Mouse (Mus musculus) limb, embryonic 10.5 days (tissue): ENCODE measurements around the gene Bola2. TPM values are rescaled to one million over a fixed set of nuclear protein-coding genes. Genes with fewer than 3 reads are reported as not detected.

ENCODE experiments used
- DNase-seq: peaks from one replicate; pipeline ENCODE4 v3.0.0-alpha.2; 2017; ENCODE audit warnings: low spot score
- H3K27ac ChIP-seq: fragments of 300-500 bp; sonication (generic); 2 replicates; pipeline ENCODE4 v1.5.1; 2016; ENCODE audit warnings: mild to moderate bottlenecking
- H3K27me3 ChIP-seq: fragments of 300-500 bp; sonication (generic); 2 replicates; pipeline ENCODE4 v1.6.1; 2016; ENCODE audit warnings: low read depth, mild to moderate bottlenecking; ENCODE audit not compliant: poor library complexity, severe bottlenecking
- H3K36me3 ChIP-seq: fragments of 300-500 bp; sonication (generic); 2 replicates; pipeline ENCODE4 v1.6.1; 2016; ENCODE audit warnings: mild to moderate bottlenecking, moderate library complexity
- H3K4me1 ChIP-seq: fragments of 300-500 bp; sonication (generic); 2 replicates; pipeline ENCODE4 v1.6.1; 2016
- H3K4me3 ChIP-seq: fragments of 300-500 bp; sonication (generic); 2 replicates; pipeline ENCODE4 v1.5.1; 2016; ENCODE audit warnings: mild to moderate bottlenecking, moderate library complexity
- H3K9me3 ChIP-seq: fragments of 300-500 bp; sonication (generic); replicated peaks from 2 replicates; pipeline ENCODE4 v1.6.1; 2016; ENCODE audit warnings: mild to moderate bottlenecking
- WGBS: fragments of 180-500 bp; shearing (Covaris S2); methylation state at CpG from one replicate; pipeline ENCODE4 v1.1.7; 2016; 5-methylcytosine and 5-hydroxymethylcytosine counted together
- polyA plus RNA-seq: library from polyadenylated mRNA; unstranded; fragments of >200 nt; fragmentation: Nextera tagmentation; extraction: Ambion mirVana; gene quantifications from 2 replicates; pipeline ENCODE4 v1.2.1, GENCODE M21; 2016

Gene Bola2
- polyA plus RNA-seq, result 177 and 237 TPM in 2 replicates

DNA sequence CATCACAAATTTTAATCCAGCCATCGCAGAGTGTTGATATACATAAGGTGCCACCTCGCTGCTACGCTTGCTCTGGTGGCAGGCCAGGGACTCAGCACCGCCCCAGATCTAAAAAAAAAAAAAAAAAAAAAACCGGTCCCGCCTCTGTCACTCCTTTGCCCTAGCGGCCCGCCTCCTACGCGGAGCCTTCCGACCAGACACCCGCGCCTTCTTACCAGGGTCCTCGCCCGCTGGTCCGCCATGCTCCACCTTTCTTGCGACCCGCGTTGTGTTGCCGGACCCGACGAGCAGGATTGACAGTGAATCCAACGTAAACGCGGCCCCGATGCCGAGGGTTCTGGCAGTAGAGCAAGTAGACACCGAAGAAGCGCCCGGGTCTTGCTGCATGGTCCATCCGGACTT, at the start of gene Bola2:
Gene Bola2, plus strand, starts transcription at position 192 of the 402 bp plus-strand sequence.
- no peak for DNase-seq
- H3K27me3 ChIP-seq, result no peaks in the 10 kb centered on the region
- under 1% methylated on average over 31 of the region's 31 CpGs for WGBS
- H3K27ac ChIP-seq, result peak within 1 kb of the TSS; percentile 95
- peaks cover 23% of the 10 kb centered on the region for H3K4me1 ChIP-seq
- H3K4me3 ChIP-seq, result peak within 1 kb of the TSS; percentile 89
- peaks cover 56% of the 10 kb centered on the region for H3K36me3 ChIP-seq
- no peaks in the 10 kb centered on the region for H3K9me3 ChIP-seq

- no peak overlapping the region for H3K4me3 ChIP-seq
- 57% methylated on average over 5 of the region's 5 CpGs for WGBS
These were observed 49.5 kb upstream of the Bola2 start for GRCm38 (mm10) chr7:126645708-126646107.

DNA sequence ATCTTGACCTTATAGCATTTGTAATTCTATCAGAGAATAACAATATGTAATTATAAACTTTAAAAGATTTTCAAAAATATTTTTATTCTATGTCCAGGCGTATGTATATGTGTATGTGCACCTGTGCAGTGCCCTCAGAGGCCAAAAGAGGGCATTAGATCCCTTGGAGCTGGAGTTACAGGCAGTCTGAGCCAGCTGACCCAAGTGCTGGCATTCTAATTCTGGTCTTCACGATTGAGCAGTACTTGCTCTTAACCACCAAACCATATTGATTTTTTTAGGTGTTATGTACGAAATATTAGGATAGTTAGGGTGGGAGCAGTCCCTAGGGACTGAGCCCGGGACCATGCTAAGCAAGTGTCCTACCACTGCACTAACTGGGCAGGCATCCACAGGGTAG, 46.7 kb upstream of the Bola2 start:
- H3K27me3 ChIP-seq, result no peaks in the 10 kb centered on the region
- peak overlapping the region; percentile 73 for H3K4me3 ChIP-seq
- DNase-seq, result no peak
- H3K27ac ChIP-seq, result no peak overlapping the region
- no peaks in the 10 kb centered on the region for H3K36me3 ChIP-seq
- H3K4me1 ChIP-seq, result peaks cover 23% of the 10 kb centered on the region
- WGBS, result 84% methylated on average over 4 of the region's 4 CpGs
- H3K9me3 ChIP-seq, result no peaks in the 10 kb centered on the region

More at GRCm38 (mm10) chr7:126645708-126646107, 49.5 kb upstream of the Bola2 start:
- Histone ChIP-seq H3K9me3 (no peaks in the 10 kb centered on the region), H3K27ac (no peak overlapping the region), H3K36me3 (no peaks in the 10 kb centered on the region), H3K4me1 (peaks cover 23% of the 10 kb centered on the region), H3K27me3 (no peaks in the 10 kb centered on the region)
- no peak for DNase-seq

- Histone ChIP-seq H3K4me3 (peak within 1 kb of the TSS; percentile 73), H3K27me3 (no peaks in the 10 kb centered on the region), H3K27ac (peak within 1 kb of the TSS; percentile 95), H3K4me1 (peaks cover 23% of the 10 kb centered on the region), H3K9me3 (no peaks in the 10 kb centered on the region), H3K36me3 (0 out of 2 replicates have a peak, but pooled peaks cover under 1% of the 10 kb centered on the region)
- peak; percentile 95 for DNase-seq
- WGBS, result 1% methylated on average over 57 of the region's 57 CpGs
These were observed 45.8 kb upstream of the Bola2 start, which contains the start of gene Sgf29 for GRCm38 (mm10) chr7:126649231-126650051. Gene Sgf29 (plus strand): TSS chr7:126649309.

DNA sequence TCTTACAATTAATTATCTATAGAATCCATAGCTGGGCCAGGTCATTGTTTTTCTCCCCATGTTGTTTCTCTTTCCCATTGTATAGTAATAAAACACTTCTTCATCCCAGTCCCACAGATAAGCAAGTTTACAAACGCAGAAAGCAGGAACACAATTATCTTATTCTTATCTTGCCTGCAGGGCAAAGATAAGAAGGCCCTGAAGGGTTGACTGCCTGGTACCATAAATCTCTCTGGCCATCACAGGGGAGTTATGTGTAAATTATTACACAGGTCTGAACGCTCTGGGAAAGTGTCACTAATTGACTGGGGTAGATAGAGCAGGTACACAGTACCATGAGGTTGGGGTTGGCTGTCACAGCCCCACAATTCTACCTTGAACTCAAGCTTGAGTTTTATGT, 44.3 kb upstream of the Bola2 start:
- Histone ChIP-seq H3K4me3 (no peak overlapping the region), H3K36me3 (peaks cover 2% of the 10 kb centered on the region; the same call in 1 of the 2 replicates), H3K27ac (no peak overlapping the region), H3K9me3 (no peaks in the 10 kb centered on the region), H3K4me1 (peaks cover 10% of the 10 kb centered on the region), H3K27me3 (no peaks in the 10 kb centered on the region)
- 69% methylated on average over 2 of the region's 2 CpGs for WGBS
- no peak for DNase-seq

GRCm38 (mm10) chr7:126653991-126654390, 41.2 kb upstream of the Bola2 start:
- no peaks in the 10 kb centered on the region for H3K27me3 ChIP-seq
- H3K36me3 ChIP-seq, result peaks cover 2% of the 10 kb centered on the region; the same call in 1 of the 2 replicates
- DNase-seq, result no peak
- peaks cover 10% of the 10 kb centered on the region for H3K4me1 ChIP-seq
- no peaks in the 10 kb centered on the region for H3K9me3 ChIP-seq
- WGBS, result 85% methylated on average over 2 of the region's 2 CpGs
- no peak overlapping the region for H3K4me3 ChIP-seq
- H3K27ac ChIP-seq, result no peak overlapping the region

GRCm38 (mm10) chr7:126655695-126656094, 39.5 kb upstream of the Bola2 start:
- Histone ChIP-seq H3K27ac (no peak overlapping the region), H3K4me3 (no peak overlapping the region), H3K27me3 (no peaks in the 10 kb centered on the region), H3K4me1 (no peaks in the 10 kb centered on the region), H3K9me3 (no peaks in the 10 kb centered on the region), H3K36me3 (peaks cover 2% of the 10 kb centered on the region; the same call in 1 of the 2 replicates)
- 89% methylated on average over 3 of the region's 3 CpGs for WGBS
- DNase-seq, result no peak

DNA sequence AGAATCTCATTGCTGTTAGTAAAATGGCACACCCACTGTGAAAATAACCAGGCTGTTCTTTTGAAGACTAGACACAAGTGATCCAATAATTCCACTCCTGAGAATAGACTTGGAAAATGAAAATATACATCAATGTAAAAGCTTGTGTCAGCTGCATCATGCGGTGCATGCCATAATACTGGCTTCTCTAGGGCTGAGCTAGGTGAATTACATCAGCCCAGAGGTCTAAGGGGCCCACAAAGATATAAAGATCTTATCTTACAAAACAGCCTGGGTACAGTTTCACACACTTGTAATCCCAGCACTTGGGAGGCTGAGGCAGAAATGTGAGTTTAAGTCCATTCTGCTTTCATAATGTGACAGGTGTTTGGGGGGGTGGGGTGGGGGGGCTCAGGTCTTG, 37.7 kb upstream of the Bola2 start:
- Histone ChIP-seq H3K27me3 (no peaks in the 10 kb centered on the region), H3K27ac (no peak overlapping the region), H3K4me3 (no peak overlapping the region), H3K4me1 (no peaks in the 10 kb centered on the region), H3K36me3 (peaks cover 13% of the 10 kb centered on the region), H3K9me3 (no peaks in the 10 kb centered on the region)
- no peak for DNase-seq
- WGBS, result 83% methylated on average over 1 of the region's 1 CpGs

DNA sequence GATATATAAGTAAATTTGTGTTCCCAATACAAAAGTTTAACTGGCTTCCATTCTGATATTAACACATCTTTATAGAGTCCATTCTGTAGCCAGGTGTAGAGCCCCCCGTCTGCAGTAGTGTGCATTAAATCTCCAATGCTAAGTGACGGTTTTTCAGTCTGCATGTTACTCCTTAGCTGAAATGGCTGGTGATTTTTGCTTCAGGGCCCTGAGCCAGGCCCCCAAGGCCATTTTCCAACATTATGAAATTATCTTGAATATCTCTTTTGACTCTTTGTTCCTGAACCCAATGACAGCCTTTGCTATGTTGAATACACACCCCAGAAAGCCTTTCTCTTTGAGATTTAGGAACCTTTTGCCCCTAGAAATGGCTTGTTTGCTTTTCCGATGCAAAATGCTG, 35.4 kb upstream of the Bola2 start:
- DNase-seq, result no peak
- WGBS, result 87% methylated on average over 3 of the region's 3 CpGs

GRCm38 (mm10) chr7:126663646-126664045, 31.6 kb upstream of the Bola2 start:
- Histone ChIP-seq H3K4me1 (no peaks in the 10 kb centered on the region), H3K27me3 (no peaks in the 10 kb centered on the region), H3K36me3 (peaks cover 69% of the 10 kb centered on the region), H3K27ac (no peak overlapping the region), H3K9me3 (no peaks in the 10 kb centered on the region), H3K4me3 (no peak overlapping the region)
- 82% methylated on average over 8 of the region's 8 CpGs for WGBS
- DNase-seq, result no peak

More for the DNA sequence above, 35.4 kb upstream of the Bola2 start:
- Histone ChIP-seq H3K27me3 (no peaks in the 10 kb centered on the region), H3K4me1 (no peaks in the 10 kb centered on the region), H3K27ac (no peak overlapping the region), H3K9me3 (no peaks in the 10 kb centered on the region), H3K4me3 (no peak overlapping the region), H3K36me3 (peaks cover 33% of the 10 kb centered on the region)

GRCm38 (mm10) chr7:126665269-126665668, 29.9 kb upstream of the Bola2 start:
- Histone ChIP-seq H3K9me3 (no peaks in the 10 kb centered on the region), H3K27me3 (no peaks in the 10 kb centered on the region), H3K4me1 (no peaks in the 10 kb centered on the region), H3K4me3 (no peak overlapping the region), H3K36me3 (peaks cover 78% of the 10 kb centered on the region), H3K27ac (no peak overlapping the region)
- DNase-seq, result no peak
- WGBS, result 93% methylated on average over 3 of the region's 3 CpGs

GRCm38 (mm10) chr7:126667495-126668090, 27.6 kb upstream of the Bola2 start:
- Histone ChIP-seq H3K27me3 (no peaks in the 10 kb centered on the region), H3K4me1 (no peaks in the 10 kb centered on the region), H3K27ac (no peak overlapping the region), H3K36me3 (peaks cover 90% of the 10 kb centered on the region), H3K4me3 (no peak overlapping the region), H3K9me3 (no peaks in the 10 kb centered on the region)
- 88% methylated on average over 9 of the region's 9 CpGs for WGBS
- DNase-seq, result no peak

DNA sequence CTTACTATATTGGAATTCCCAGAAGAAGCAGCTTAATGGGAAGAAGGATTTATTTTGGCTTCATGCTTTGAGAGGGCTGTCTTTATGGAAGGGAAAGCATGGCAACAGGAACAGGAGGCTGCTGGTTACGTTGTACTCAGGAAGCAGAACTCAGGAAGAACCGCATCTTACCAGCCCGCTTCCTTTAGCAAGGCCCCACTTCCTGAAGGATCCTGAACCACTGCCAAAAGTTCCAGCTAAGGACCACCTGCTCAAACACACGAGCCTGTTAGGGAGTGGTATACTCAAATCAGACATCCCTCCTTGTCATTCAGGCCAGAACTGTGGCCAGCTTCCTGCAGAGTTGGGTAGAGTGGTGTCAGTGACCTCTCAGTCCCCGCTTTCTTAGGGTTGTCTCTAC, 26.7 kb upstream of the Bola2 start:
- Histone ChIP-seq H3K36me3 (peaks cover 90% of the 10 kb centered on the region), H3K27ac (no peak overlapping the region), H3K4me3 (no peak overlapping the region), H3K9me3 (no peaks in the 10 kb centered on the region), H3K4me1 (no peaks in the 10 kb centered on the region), H3K27me3 (no peaks in the 10 kb centered on the region)
- no peak for DNase-seq
- 84% methylated on average over 5 of the region's 5 CpGs for WGBS
